Mouse (Mus musculus): ENCODE measurements around the gene Pawr.

Gene Pawr

GRCm38 (mm10) chr10:108356601-108357187 is 24.8 kb downstream of the Pawr start:
- no peak for DNase-seq (ENCODE audit: low spot score)

GRCm38 (mm10) chr10:108359974-108360373 is 28.1 kb downstream of the Pawr start:
- DNase-seq (ENCODE audit: low spot score), result no peak

- peak; percentile 74 for DNase-seq (ENCODE audit: low spot score)
Observed at GRCm38 (mm10) chr10:108360801-108361200, 28.9 kb downstream of the Pawr start.

DNA sequence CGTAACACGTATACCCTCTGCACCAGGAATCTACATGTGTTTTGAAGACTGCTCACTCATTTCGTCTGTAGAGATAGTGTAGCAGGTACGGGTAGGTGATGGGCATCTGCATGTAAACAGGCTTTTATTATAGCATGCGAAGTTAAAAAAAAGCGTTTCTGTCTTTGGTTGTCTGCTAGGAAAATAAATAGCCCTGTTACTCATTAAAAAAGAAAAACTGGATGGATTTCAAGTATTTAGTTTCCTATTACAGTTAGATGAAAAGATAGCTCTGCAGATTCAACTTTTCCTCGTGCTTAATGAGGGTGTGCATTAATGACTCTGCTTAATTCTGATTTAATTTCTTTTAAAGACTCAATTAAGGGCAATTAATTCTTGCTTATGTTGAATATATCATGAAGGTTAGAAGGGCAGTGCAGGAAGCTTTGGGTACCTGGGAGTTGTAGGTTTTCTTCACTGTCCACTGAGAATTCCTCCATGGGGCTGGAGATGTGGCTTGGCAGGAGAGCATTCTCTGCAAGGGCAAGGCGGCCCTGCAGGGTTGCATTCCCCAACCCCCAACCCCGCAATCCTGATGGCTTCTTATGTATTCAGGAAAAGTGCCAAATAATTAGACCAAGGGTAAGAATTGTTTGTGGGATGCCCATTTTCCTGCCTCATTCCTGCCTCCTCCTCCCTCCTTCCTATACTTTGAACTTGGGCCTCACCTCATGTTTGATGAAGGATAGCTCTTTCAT is 29.7 kb downstream of the Pawr start:
- DNase-seq (ENCODE audit: low spot score), result peak; percentile 17

DNA sequence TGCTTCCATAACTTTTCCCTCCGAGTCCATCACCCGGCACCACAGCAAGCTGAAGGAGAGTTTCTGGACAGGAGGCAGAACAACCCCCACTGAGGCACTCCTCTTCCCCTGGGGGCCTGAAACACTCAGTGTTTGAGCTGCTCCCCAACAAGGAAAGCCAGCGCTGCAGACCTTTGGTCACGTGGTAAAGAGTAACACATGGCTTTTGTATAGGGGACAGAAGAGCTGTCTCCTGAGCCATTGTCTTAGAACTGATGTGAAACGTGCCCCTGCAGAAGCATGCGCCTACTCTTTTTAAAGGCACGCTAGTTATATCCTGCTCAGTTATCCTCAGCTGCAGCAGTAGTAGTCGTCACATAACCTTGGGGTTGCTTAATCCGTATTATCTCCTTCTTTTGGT is 32.0 kb downstream of the Pawr start:
- DNase-seq (ENCODE audit: low spot score), result peak; percentile 12

- DNase-seq (ENCODE audit: low spot score), result no peak
Observed at GRCm38 (mm10) chr10:108364946-108365719, 33.2 kb downstream of the Pawr start.

- no peak for DNase-seq (ENCODE audit: low spot score)
Observed at GRCm38 (mm10) chr10:108366251-108366650, 34.3 kb downstream of the Pawr start.

DNA sequence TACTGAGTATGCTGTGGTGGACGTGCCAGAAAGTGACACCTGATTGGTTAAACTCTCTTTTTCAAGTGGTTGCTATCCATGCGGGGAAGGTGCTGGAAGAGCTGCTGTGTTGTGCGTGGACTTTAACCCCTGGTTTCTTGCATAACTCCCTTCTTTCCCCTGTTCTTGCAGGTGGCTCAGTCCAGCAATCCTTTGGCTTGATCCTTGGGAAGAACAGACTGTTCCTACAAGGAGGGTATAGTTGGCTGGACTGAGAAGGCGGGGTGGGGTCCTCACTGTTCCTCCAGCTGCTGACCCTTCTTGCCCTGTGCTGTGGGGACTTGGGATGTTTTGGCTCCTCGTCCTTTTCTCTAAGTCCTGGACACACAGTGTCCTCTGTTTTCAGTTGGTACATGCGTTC is 36.4 kb downstream of the Pawr start:
- DNase-seq (ENCODE audit: low spot score), result no peak

GRCm38 (mm10) chr10:108372258-108372657 is 40.3 kb downstream of the Pawr start:
- DNase-seq (ENCODE audit: low spot score), result no peak

DNA sequence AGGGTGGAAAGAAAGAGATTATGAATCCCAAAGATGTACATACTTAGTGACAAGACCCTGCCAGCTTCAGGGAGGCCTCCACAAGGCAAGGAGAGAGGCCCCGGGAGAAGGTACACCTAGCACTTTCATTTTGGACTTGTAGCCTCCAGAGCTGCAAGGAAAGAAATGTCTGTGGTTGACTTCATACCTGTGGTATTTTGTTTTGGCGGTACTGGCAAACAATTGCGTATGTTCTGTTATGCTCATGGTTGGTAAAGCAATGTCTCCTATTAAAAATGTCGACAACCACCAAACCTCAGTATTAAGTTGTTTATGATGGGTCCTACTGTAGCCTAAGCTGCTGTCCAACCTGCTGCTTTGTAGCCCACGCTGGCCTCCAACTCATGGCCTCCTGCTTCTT is 40.9 kb downstream of the Pawr start:
- no peak for DNase-seq (ENCODE audit: low spot score)

- no peak for DNase-seq (ENCODE audit: low spot score)
Observed at GRCm38 (mm10) chr10:108375796-108376195, 43.9 kb downstream of the Pawr start.

DNA sequence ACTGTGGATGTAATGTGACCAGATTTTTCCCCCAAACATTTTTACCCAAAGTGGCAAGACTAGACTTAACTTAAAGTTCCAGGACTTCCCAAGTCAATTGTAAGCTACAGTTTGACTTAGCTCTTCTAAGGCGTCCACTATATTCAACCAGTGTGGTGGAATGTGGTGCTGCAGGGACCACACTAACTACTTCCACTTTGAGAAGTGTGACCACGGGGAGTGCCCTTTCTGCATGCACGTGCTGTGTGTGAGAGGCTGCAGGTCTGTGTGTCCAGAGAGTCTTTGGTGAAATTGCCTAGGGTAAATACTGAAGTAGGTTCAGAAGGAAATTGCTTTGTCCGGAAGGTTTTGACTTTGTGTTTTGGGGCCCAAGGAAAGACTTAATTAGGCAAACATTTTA is 44.4 kb downstream of the Pawr start:
- no peak for DNase-seq (ENCODE audit: low spot score)

GRCm38 (mm10) chr10:108377369-108377768 is 45.4 kb downstream of the Pawr start:
- no peak for DNase-seq (ENCODE audit: low spot score)

DNA sequence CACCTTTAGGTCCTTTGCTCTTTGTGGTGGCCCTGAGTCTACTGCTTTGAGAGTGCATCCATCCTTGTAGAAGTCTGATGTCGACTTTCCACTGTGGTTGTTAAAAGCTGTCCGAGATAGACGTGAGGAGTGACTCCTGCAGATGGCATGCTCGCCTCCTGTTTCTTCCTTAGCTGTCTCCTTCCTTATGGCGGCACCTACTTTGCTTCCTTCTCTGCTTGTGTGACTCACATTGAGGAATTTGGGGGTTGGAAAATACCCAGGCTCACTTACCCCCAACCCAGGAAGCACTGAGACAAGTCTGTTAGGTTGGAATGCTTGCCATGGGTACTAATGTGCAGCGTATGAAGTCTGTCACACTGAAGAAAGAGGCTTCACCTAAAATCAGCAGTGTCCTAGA is 46.1 kb downstream of the Pawr start:
- no peak for DNase-seq (ENCODE audit: low spot score)

DNA sequence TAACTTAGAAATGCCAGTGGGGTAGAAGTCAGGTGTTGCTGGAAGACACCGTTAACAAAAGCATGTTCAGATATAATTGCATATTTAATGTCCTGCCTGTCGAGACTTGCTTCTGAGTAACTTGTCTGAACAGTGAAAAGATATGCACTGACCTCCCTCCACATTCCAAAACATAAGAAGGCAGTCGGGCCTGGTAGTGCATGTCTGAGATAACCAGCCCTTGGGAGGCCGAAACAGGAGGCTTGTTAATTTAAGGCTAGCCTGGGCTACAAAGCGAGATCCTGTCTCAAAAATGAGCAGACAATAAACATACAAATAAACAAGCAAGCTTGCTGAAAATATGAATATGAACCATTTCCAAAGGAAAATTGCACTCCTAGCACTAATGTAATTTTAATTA is 46.6 kb downstream of the Pawr start:
- DNase-seq (ENCODE audit: low spot score), result no peak

- DNase-seq (ENCODE audit: low spot score), result no peak
Observed at GRCm38 (mm10) chr10:108380715-108381114, 48.8 kb downstream of the Pawr start.

DNA sequence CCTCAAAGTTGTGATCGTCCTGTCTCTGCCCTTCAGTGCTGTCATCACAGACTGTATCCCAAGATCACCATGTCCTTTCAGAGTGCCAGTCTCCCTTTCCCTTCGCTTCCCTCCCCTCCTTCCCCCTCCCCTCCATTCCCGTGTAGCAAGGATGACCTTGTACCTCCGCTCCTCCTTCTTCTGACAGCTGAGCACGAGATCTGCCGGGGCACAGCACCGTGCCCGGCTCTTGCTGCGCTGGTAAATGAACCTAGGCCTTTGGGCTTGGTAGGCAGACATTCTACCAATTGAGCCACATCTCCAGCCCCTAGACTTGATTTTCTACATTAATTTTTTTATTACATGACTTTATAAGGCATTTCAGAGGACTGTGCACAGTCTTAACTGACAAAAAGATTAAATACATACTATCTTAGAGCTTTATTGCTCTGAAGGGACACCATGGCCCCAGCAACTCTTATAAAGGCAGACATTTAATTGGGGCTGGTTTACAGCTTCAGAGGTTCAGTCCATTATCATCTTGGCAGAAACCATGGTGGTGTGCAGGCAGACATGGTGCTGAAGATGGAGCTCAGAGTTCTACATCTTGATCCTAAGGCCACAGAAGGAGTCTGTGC is 52.3 kb downstream of the Pawr start:
- no peak for DNase-seq (ENCODE audit: low spot score)

- DNase-seq (ENCODE audit: low spot score), result no peak
Observed at GRCm38 (mm10) chr10:108385480-108385955, 53.6 kb downstream of the Pawr start.

GRCm38 (mm10) chr10:108388410-108388915 is 56.5 kb downstream of the Pawr start:
- DNase-seq (ENCODE audit: low spot score), result no peak

GRCm38 (mm10) chr10:108389178-108389926 is 57.4 kb downstream of the Pawr start:
- DNase-seq (ENCODE audit: low spot score), result no peak

DNA sequence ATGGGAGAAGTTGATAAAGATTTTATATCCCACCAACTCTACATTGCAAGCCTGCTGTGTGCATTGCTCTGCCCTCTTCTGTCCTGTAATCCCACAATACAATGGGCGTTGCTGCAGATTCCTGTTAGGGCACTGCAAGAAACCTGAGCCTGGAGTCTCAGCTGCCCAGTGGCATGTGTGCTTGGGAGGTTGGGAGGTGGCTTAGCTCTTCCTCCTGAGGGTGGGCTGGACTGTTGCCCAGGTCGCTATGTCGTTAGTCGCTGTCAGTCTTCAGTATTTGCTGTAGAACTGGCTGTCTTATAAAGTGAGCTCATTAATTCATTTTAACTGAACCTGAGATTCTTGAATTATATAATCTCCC is 58.0 kb downstream of the Pawr start:
- no peak for DNase-seq (ENCODE audit: low spot score)
